Mouse (Mus musculus): ENCODE data around the gene Nxnl1.

DNA sequence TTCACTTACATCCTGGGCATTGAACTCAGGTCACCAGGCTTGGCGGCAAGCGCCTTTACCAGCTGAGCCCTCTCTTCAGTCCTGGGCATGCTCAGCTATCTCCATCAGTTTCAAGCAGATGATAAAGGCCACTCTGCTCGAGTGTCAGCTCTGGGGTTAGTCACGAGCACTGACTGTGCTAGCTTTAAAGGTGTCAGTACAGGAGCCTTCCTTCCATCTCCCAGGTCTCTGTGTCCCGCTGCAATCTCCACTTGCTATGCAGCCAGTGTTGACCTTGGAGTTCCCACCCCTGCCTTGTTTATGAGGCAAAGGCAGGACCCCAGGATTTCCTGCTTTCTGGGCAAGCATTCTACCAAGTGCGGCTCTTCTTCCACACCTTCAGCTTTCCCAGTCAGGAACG lies 1.2 kb upstream of the Nxnl1 start:
- TF ChIP-seq CTCF (IDR thresholded peaks at IDR 0.05; ENCODE audit: extremely low read depth, insufficient read depth, insufficient read length, insufficient replicate concordance): no peak
- TF ChIP-seq POLR2A (IDR thresholded peaks at IDR 0.05; ENCODE audit: low read depth, low read length): no peak
